Mouse (Mus musculus): ENCODE results near the gene Dip2b.

- no peak for TF ChIP-seq POLR2A (IDR thresholded peaks at IDR 0.05; ENCODE audit: extremely low read depth, insufficient read depth, low read length)
- no peak for TF ChIP-seq CTCF (IDR thresholded peaks at IDR 0.05; ENCODE audit: low read depth, low read length)
Measured at GRCm38 (mm10) chr15:100204574-100204973, 166.1 kb downstream of the Dip2b start.
